Mouse (Mus musculus): ENCODE measurements around the gene Sox6. TPM values are rescaled to one million over a fixed set of nuclear protein-coding genes. Genes with fewer than 3 reads are reported as not detected.

The Sox6 gene
- total and polyA plus RNA-seq, 3 experiments = 0.09 to 1.3 (median 0.90) TPM

- Histone ChIP-seq H3K79me2 (replicated peaks; ENCODE audit: control insufficient read depth, extremely low read depth, insufficient read depth, poor library complexity, severe bottlenecking) (no peaks in the 10 kb centered on the region), H3K27me3 (replicated peaks) (no peaks in the 10 kb centered on the region), H3K9ac (ENCODE audit: insufficient read depth, low read depth) (no peak overlapping the region), H3K27ac (ENCODE audit: insufficient read depth, low read depth) (no peak overlapping the region), H3K36me3 (replicated peaks in 1 of 2; ENCODE audit: control insufficient read depth in 1 of 2, insufficient read depth in 1 of 2, low read length in 1 of 2) (no peaks in the 10 kb centered on the region), H3K9me3 (replicated peaks; ENCODE audit: low read length) (no peaks in the 10 kb centered on the region), H3K4me3 (replicated peaks in 1 of 3; ENCODE audit: low read depth in 2 of 3, low read length in 2 of 3, poor library complexity in 1 of 3) (no peak overlapping the region), H3K4me1 (ENCODE audit: control insufficient read depth in 1 of 2, insufficient read depth in 2 of 2) (no peaks in the 10 kb centered on the region), H3K4me2 (ENCODE audit: insufficient read depth, low read depth, poor library complexity, severe bottlenecking) (no peak overlapping the region)
- no peak for TF ChIP-seq EP300 (IDR thresholded peaks at IDR 0.05; ENCODE audit: low read length)
- TF ChIP-seq GABPA (IDR thresholded peaks at IDR 0.05; ENCODE audit: insufficient replicate concordance, low read depth, low read length) = no peak
- no peak for TF ChIP-seq RCOR1 (conservative IDR thresholded peaks at IDR 0.05; ENCODE audit: low read depth, low read length)
- in situ Hi-C loops (cut with MboI; ENCODE audit: low pct_ligation_motif_present, low pct_unique_long_range_greater_than_20kb, low sequenced_read_pairs) (no loop called here), dilution Hi-C loops (cut with MboI; ENCODE audit: extremely low pct_ligation_motif_present, extremely low pct_unique_long_range_greater_than_20kb, low sequenced_read_pairs) (no loop called here)
- DNase-seq (ENCODE audit: extremely low read depth) = no peak
Observed at GRCm38 (mm10) chr7:115803256-115803655, 235.3 kb downstream of the Sox6 start.

- TF ChIP-seq RAD21 (IDR thresholded peaks at IDR 0.05; ENCODE audit: low read depth, low read length) (no peak), UBTF (IDR thresholded peaks at IDR 0.05; ENCODE audit: low read depth, low read length) (no peak), USF1 (IDR thresholded peaks at IDR 0.05; ENCODE audit: low read depth, low read length) (no peak)
- no peaks in the 10 kb centered on the region for H3K79me2 ChIP-seq (replicated peaks; ENCODE audit: control insufficient read depth, extremely low read depth, insufficient read depth, poor library complexity, severe bottlenecking)
- no peak overlapping the region for H3K4me2 ChIP-seq (ENCODE audit: insufficient read depth, low read depth, poor library complexity, severe bottlenecking)
- no peak overlapping the region for H3K27ac ChIP-seq (ENCODE audit: insufficient read depth, low read depth)
- no peaks in the 10 kb centered on the region for H3K27me3 ChIP-seq (replicated peaks)
- no peak overlapping the region for H3K9ac ChIP-seq (ENCODE audit: insufficient read depth, low read depth)
- no peaks in the 10 kb centered on the region for H3K4me1 ChIP-seq (ENCODE audit: control insufficient read depth in 1 of 2, insufficient read depth in 2 of 2)
- dilution Hi-C loops (cut with MboI; ENCODE audit: extremely low pct_ligation_motif_present, extremely low pct_unique_long_range_greater_than_20kb, low sequenced_read_pairs) = no loop called here
- no peak overlapping the region for H3K4me3 ChIP-seq (replicated peaks in 1 of 3; ENCODE audit: low read depth in 2 of 3, low read length in 2 of 3, poor library complexity in 1 of 3)
- H3K36me3 ChIP-seq (replicated peaks in 1 of 2; ENCODE audit: control insufficient read depth in 1 of 2, insufficient read depth in 1 of 2, low read length in 1 of 2) = no peaks in the 10 kb centered on the region
- in situ Hi-C loops (cut with MboI; ENCODE audit: low pct_ligation_motif_present, low pct_unique_long_range_greater_than_20kb, low sequenced_read_pairs) = no loop called here
- no peaks in the 10 kb centered on the region for H3K9me3 ChIP-seq (replicated peaks; ENCODE audit: low read length)
- no peak for DNase-seq (ENCODE audit: extremely low read depth)
Observed at GRCm38 (mm10) chr7:115794139-115794858, 244.3 kb downstream of the Sox6 start.

GRCm38 (mm10) chr7:115792841-115793240, 245.8 kb downstream of the Sox6 start:
- in situ Hi-C loops (cut with MboI; ENCODE audit: low pct_ligation_motif_present, low pct_unique_long_range_greater_than_20kb, low sequenced_read_pairs) = no loop called here
- no peak for DNase-seq (ENCODE audit: extremely low read depth)
- H3K27me3 ChIP-seq (replicated peaks) = no peaks in the 10 kb centered on the region
- no peak overlapping the region for H3K27ac ChIP-seq (ENCODE audit: insufficient read depth, low read depth)
- no peak overlapping the region for H3K4me2 ChIP-seq (ENCODE audit: insufficient read depth, low read depth, poor library complexity, severe bottlenecking)
- dilution Hi-C loops (cut with MboI; ENCODE audit: extremely low pct_ligation_motif_present, extremely low pct_unique_long_range_greater_than_20kb, low sequenced_read_pairs) = no loop called here
- H3K4me3 ChIP-seq (replicated peaks in 1 of 3; ENCODE audit: low read depth in 2 of 3, low read length in 2 of 3, poor library complexity in 1 of 3) = no peak overlapping the region
- no peaks in the 10 kb centered on the region for H3K36me3 ChIP-seq (replicated peaks in 1 of 2; ENCODE audit: control insufficient read depth in 1 of 2, insufficient read depth in 1 of 2, low read length in 1 of 2)
- no peak for TF ChIP-seq POLR2AphosphoS2 (IDR thresholded peaks at IDR 0.05; ENCODE audit: low read depth, low read length)
- no peak for TF ChIP-seq ZKSCAN1 (IDR thresholded peaks at IDR 0.05; ENCODE audit: borderline replicate concordance, low read depth, low read length)
- TF ChIP-seq MAZ (IDR thresholded peaks at IDR 0.05; ENCODE audit: low read depth, low read length) = no peak
- no peak for TF ChIP-seq USF1 (IDR thresholded peaks at IDR 0.05; ENCODE audit: low read depth, low read length)
- TF ChIP-seq ZNF384 (IDR thresholded peaks at IDR 0.05; ENCODE audit: low read depth, low read length) = no peak
- TF ChIP-seq MAFK (IDR thresholded peaks at IDR 0.05; ENCODE audit: insufficient replicate concordance, low read length) = no peak
- TF ChIP-seq E2F4 (IDR thresholded peaks at IDR 0.05; ENCODE audit: insufficient replicate concordance, low read depth, low read length) = no peak
- TF ChIP-seq ZMIZ1 (IDR thresholded peaks at IDR 0.05; ENCODE audit: low read depth, low read length) = no peak
- no peak for TF ChIP-seq KAT2A (IDR thresholded peaks at IDR 0.05; ENCODE audit: insufficient replicate concordance, low read length)
- TF ChIP-seq CHD1 (IDR thresholded peaks at IDR 0.05; ENCODE audit: low read depth, low read length) = no peak
- no peaks in the 10 kb centered on the region for H3K4me1 ChIP-seq (ENCODE audit: control insufficient read depth in 1 of 2, insufficient read depth in 2 of 2)
- H3K9ac ChIP-seq (ENCODE audit: insufficient read depth, low read depth) = no peak overlapping the region
- no peaks in the 10 kb centered on the region for H3K9me3 ChIP-seq (replicated peaks; ENCODE audit: low read length)
- no peaks in the 10 kb centered on the region for H3K79me2 ChIP-seq (replicated peaks; ENCODE audit: control insufficient read depth, extremely low read depth, insufficient read depth, poor library complexity, severe bottlenecking)
